Mouse (Mus musculus): ENCODE results near the gene Nrsn2.

Gene Nrsn2

GRCm38 (mm10) chr2:152343329-152344213 lies 32.9 kb downstream of the Nrsn2 start, which contains the start of gene Trib3:
Trib3 (minus strand) TSS chr2:152344032.
- peak in 1 of 2 experiments; percentile 62 for DNase-seq (ENCODE audit: low spot score in 2 of 2)

GRCm38 (mm10) chr2:152339631-152340179 lies 36.7 kb downstream of the Nrsn2 start:
- no peak for DNase-seq (ENCODE audit: low spot score in 2 of 2)

- no peak for DNase-seq (ENCODE audit: low spot score in 2 of 2)
Measured at GRCm38 (mm10) chr2:152338319-152338718, 38.1 kb downstream of the Nrsn2 start.

GRCm38 (mm10) chr2:152337591-152338212 lies 38.7 kb downstream of the Nrsn2 start:
- no peak for DNase-seq (ENCODE audit: low spot score in 2 of 2)

- no peak for DNase-seq (ENCODE audit: low spot score in 2 of 2)
Measured at GRCm38 (mm10) chr2:152336856-152337255, 39.6 kb downstream of the Nrsn2 start.

- DNase-seq (ENCODE audit: low spot score in 2 of 2): no peak
Measured at GRCm38 (mm10) chr2:152335289-152335820, 41.1 kb downstream of the Nrsn2 start.

- DNase-seq (ENCODE audit: low spot score in 2 of 2): no peak
Measured at GRCm38 (mm10) chr2:152333345-152334006, 43.0 kb downstream of the Nrsn2 start.

GRCm38 (mm10) chr2:152332101-152332825 lies 44.2 kb downstream of the Nrsn2 start, which contains the start of gene Rbck1:
Rbck1 (minus strand) TSS chr2:152332653.
- peak; percentile 86 to 88 for DNase-seq (ENCODE audit: low spot score in 2 of 2)

- no peak for DNase-seq (ENCODE audit: low spot score in 2 of 2)
Measured at GRCm38 (mm10) chr2:152330858-152331423, 45.5 kb downstream of the Nrsn2 start.

- no peak for DNase-seq (ENCODE audit: low spot score in 2 of 2)
Measured at GRCm38 (mm10) chr2:152327980-152328379, 48.5 kb downstream of the Nrsn2 start.

GRCm38 (mm10) chr2:152326654-152327053 lies 49.8 kb downstream of the Nrsn2 start:
- DNase-seq (ENCODE audit: low spot score in 2 of 2): no peak

- no peak for DNase-seq (ENCODE audit: low spot score in 2 of 2)
Measured at GRCm38 (mm10) chr2:152326157-152326556, 50.3 kb downstream of the Nrsn2 start.

GRCm38 (mm10) chr2:152324842-152325241 lies 51.6 kb downstream of the Nrsn2 start:
- no peak for DNase-seq (ENCODE audit: low spot score in 2 of 2)

GRCm38 (mm10) chr2:152323971-152324370 lies 52.5 kb downstream of the Nrsn2 start:
- DNase-seq (ENCODE audit: low spot score in 2 of 2): no peak

- no peak for DNase-seq (ENCODE audit: low spot score in 2 of 2)
Measured at GRCm38 (mm10) chr2:152322198-152322597, 54.2 kb downstream of the Nrsn2 start.

GRCm38 (mm10) chr2:152321558-152321957 lies 54.9 kb downstream of the Nrsn2 start:
- no peak for DNase-seq (ENCODE audit: low spot score in 2 of 2)

All from left cerebral cortex, adult 9 months (tissue).